Mouse (Mus musculus): ENCODE measurements around the gene Phb2.

DNA sequence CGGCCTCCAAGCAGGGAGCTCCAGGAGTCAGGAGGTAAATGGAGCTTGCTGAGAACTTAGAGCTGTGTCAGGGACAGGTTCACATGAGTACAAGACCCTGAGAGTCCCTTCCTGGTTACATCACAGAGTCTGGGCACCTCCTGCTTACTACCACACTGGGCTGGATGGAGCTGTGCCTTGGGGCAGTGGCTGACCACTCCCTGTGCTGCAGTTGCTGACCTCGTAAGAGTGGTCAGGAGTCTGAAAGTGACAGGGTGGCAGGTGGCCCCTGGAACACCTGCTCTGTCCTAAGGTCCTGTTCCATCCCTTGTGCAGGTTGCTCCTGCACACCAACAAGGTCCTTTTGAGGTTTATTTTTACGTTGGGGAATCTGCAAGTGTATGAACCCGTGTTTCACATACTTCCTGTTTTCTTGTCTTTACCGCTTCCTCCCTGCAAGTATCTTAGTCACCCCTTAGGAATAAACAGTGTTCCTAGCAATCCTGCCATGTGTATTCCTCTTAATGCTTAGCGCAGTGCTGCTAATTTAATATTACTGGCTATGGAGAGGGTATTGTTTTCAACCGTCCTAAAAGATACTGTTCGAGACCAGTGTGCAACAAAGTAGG is 23.9 kb upstream of the Phb2 start:
- TF ChIP-seq CTCF (IDR thresholded peaks at IDR 0.05; ENCODE audit: low read depth, low read length) (no peak), GATA2 (IDR thresholded peaks at IDR 0.05; ENCODE audit: borderline replicate concordance, low read depth, low read length) (no peak), GATA1 (IDR thresholded peaks at IDR 0.05; ENCODE audit: borderline replicate concordance, low read length) (no peak), POLR2AphosphoS5 (IDR thresholded peaks at IDR 0.05; ENCODE audit: insufficient replicate concordance, low read depth, low read length) (no peak)
